Mouse (Mus musculus) kidney, adult 2 months (tissue): Measurements from ENCODE around the gene Zfp687. TPM values are rescaled to one million over a fixed set of nuclear protein-coding genes. Genes with fewer than 3 reads are reported as not detected.
"Not testable (repeated sequence)": the region's sequence is repeated elsewhere in the genome, so short reads cannot be mapped to it uniquely, and the experiment has no call there.

ENCODE experiments used
- DNase-seq: peaks from one replicate; pipeline ENCODE4 v3.0.0; 2021
- H3K27ac ChIP-seq: fragments of 200-500 bp; 2 replicates; pipeline ENCODE4 v1.5.1; 2012; ENCODE audit warnings: low read depth, low read length, control low read depth, inconsistent platforms; ENCODE audit not compliant: insufficient read depth
- H3K27me3 ChIP-seq: fragments of 200-500 bp; replicated peaks from 2 replicates; pipeline ENCODE4 v1.6.1; 2012; ENCODE audit warnings: mild to moderate bottlenecking, moderate library complexity, low read length, inconsistent platforms; ENCODE audit not compliant: control insufficient read depth, insufficient read depth
- H3K36me3 ChIP-seq: fragments of 200-500 bp; 2 replicates; pipeline ENCODE4 v1.6.1; 2012; ENCODE audit warnings: mild to moderate bottlenecking, moderate library complexity, low read length, inconsistent platforms; ENCODE audit not compliant: control insufficient read depth, insufficient read depth
- H3K4me1 ChIP-seq: fragments of 200-500 bp; 2 replicates; pipeline ENCODE4 v1.6.1; 2011; ENCODE audit warnings: low read length; ENCODE audit not compliant: control insufficient read depth, insufficient read depth
- H3K4me3 ChIP-seq: fragments of 200-500 bp; 2 replicates; pipeline ENCODE4 v1.5.1; 2011; ENCODE audit warnings: mild to moderate bottlenecking, low read depth, low read length, control low read depth; ENCODE audit not compliant: insufficient read depth
- CTCF ChIP-seq: fragments of 200-500 bp; conservative IDR thresholded peaks from 2 replicates; pipeline ENCODE4 v1.5.1; 2011; ENCODE audit warnings: low read depth, mild to moderate bottlenecking, control low read depth, low read length, moderate library complexity, mixed read lengths; ENCODE audit not compliant: insufficient read depth, insufficient read length
- POLR2A ChIP-seq: fragments of 200-500 bp; IDR thresholded peaks from one replicate; pipeline ENCODE4 v1.6.1; 2011; ENCODE audit warnings: low read depth, low read length, control low read depth
- WGBS: fragments of 180-500 bp; shearing (Covaris S2); methylation state at CpG from one replicate; pipeline ENCODE4 v1.1.7; 2018; 5-methylcytosine and 5-hydroxymethylcytosine counted together
- polyA plus RNA-seq: library from polyadenylated mRNA; depleted of rRNA; stranded (reverse); fragments of >200 nt; gene quantifications from 2 replicates; pipeline ENCODE4 v1.2.3, GENCODE M21; 2012

The Zfp687 gene
- polyA plus RNA-seq, 1 experiment = 16.3 TPM

DNA sequence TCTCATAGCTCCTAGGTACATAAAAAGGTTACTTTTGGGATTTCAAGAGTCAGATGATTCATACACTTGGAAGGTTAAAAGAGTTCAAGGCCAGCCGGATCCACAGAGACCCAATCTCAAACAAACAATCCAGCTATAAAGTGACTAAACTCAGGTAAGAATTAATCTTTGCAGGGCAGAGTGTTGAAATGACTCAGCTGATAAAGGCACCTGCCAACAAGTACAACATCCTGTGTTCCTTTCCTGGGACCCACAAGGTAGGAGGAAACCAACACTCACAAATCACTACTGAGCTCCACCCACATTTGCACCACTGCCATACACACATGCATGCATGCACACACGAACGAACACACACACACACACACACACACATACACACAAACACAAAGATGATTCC lies 13.4 kb upstream of the Zfp687 start:
- WGBS = 57% methylated on average over 3 of the region's 3 CpGs
- no peak overlapping the region for H3K4me3 ChIP-seq
- no peaks in the 10 kb centered on the region for H3K4me1 ChIP-seq
- H3K27ac ChIP-seq = no peak overlapping the region
- H3K36me3 ChIP-seq = peaks cover 8% of the 10 kb centered on the region
- no peak for DNase-seq
- H3K27me3 ChIP-seq = no peaks in the 10 kb centered on the region
- TF ChIP-seq CTCF (no peak), POLR2A (no peak)

DNA sequence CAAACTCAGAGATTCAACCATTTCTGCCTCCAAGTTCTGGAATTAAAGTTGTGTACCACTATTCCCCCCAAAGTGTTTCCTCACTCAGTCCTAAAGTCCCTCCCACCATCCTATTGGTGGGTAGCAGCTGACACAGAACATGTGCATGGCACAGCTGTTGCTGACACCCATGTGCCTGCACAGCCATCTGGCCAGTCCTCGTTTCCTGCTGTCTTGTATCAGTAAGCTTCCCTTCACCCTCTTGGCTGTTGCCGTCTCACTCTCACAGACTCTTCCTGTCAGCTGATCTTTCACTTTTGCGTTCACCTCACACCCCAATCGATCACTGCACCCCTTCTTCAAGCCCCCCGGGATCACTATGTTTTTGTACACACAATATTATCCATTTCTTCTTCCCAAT lies 12.5 kb upstream of the Zfp687 start:
- WGBS = 47% methylated on average over 5 of the region's 5 CpGs
- peaks cover 2% of the 10 kb centered on the region; the same call in 1 of the 2 replicates for H3K36me3 ChIP-seq
- DNase-seq = no peak
- H3K4me3 ChIP-seq = no peak overlapping the region
- TF ChIP-seq POLR2A (no peak), CTCF (no peak)
- no peaks in the 10 kb centered on the region for H3K4me1 ChIP-seq
- no peaks in the 10 kb centered on the region for H3K27me3 ChIP-seq
- H3K27ac ChIP-seq = no peak overlapping the region

GRCm38 (mm10) chr3:95027057-95027645 lies 11.9 kb upstream of the Zfp687 start:
- Histone ChIP-seq H3K4me1 (no peaks in the 10 kb centered on the region), H3K4me3 (no peak overlapping the region), H3K27ac (no peak overlapping the region), H3K27me3 (no peaks in the 10 kb centered on the region), H3K36me3 (no peaks in the 10 kb centered on the region)
- no peak for TF ChIP-seq POLR2A
- no peak for TF ChIP-seq CTCF
- no peak for DNase-seq
- WGBS = 41% methylated on average over 5 of the region's 5 CpGs

GRCm38 (mm10) chr3:95025202-95025601 lies 10.0 kb upstream of the Zfp687 start:
- H3K27me3 ChIP-seq = no peaks in the 10 kb centered on the region

DNA sequence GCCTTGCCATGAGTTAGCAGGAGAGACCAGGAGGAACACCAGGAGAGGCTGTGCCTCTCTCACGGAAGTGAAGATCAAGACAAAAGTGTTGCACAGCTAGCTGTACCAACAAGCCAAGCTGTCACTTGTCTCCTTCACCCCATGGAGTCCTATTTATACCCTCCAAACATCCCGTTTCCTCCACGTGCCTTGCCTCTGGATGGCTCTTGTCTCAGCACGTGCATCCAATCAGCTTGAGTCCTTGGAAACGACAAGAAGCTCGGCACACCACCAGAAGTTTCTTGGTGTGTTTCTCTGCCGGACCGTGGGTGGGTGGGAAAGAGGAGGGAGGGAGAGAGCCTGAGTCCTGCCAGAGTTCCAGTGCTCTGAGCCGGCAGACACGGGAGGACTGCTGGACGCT lies 9.3 kb upstream of the Zfp687 start:
- 24% methylated on average over 11 of the region's 11 CpGs for WGBS
- no peaks in the 10 kb centered on the region for H3K4me1 ChIP-seq
- no peaks in the 10 kb centered on the region for H3K27me3 ChIP-seq
- no peak for TF ChIP-seq POLR2A
- no peak for TF ChIP-seq CTCF
- no peak overlapping the region for H3K4me3 ChIP-seq
- no peak for DNase-seq
- no peak overlapping the region for H3K27ac ChIP-seq
- H3K36me3 ChIP-seq = no peaks in the 10 kb centered on the region

More at GRCm38 (mm10) chr3:95025202-95025601, 10.0 kb upstream of the Zfp687 start:
- Histone ChIP-seq H3K36me3 (no peaks in the 10 kb centered on the region), H3K4me3 (no peak overlapping the region), H3K27ac (no peak overlapping the region), H3K4me1 (no peaks in the 10 kb centered on the region)
- no peak for DNase-seq
- no peak for TF ChIP-seq CTCF
- no peak for TF ChIP-seq POLR2A
- WGBS = 61% methylated on average over 5 of the region's 5 CpGs

- 77% methylated on average over 5 of the region's 5 CpGs for WGBS
- H3K27ac ChIP-seq, DNase-seq, H3K27me3 ChIP-seq, H3K4me3 ChIP-seq, H3K4me1 ChIP-seq, H3K36me3 ChIP-seq: not testable (repeated sequence)
These were observed 5.7 kb upstream of the Zfp687 start for GRCm38 (mm10) chr3:95020956-95021355.

GRCm38 (mm10) chr3:95018741-95019140 lies 3.5 kb upstream of the Zfp687 start:
- no peaks in the 10 kb centered on the region for H3K27me3 ChIP-seq
- H3K4me3 ChIP-seq = no peak overlapping the region
- no peak overlapping the region for H3K27ac ChIP-seq
- WGBS = 89% methylated on average over 2 of the region's 2 CpGs
- peaks cover 5% of the 10 kb centered on the region; the same call in 1 of the 2 replicates for H3K4me1 ChIP-seq
- TF ChIP-seq CTCF (no peak), POLR2A (no peak)
- DNase-seq = no peak
- H3K36me3 ChIP-seq = no peaks in the 10 kb centered on the region
